Mouse (Mus musculus): ENCODE data around the gene Mbnl1. TPM values are rescaled to one million over a fixed set of nuclear protein-coding genes. Genes with fewer than 3 reads are reported as not detected.
A peak's percentile ranks its signal among the peaks of the same experiment; 100 is the strongest.

Mbnl1 gene
- total and polyA plus RNA-seq, 3 experiments = 174 to 332 (median 249) TPM

DNA sequence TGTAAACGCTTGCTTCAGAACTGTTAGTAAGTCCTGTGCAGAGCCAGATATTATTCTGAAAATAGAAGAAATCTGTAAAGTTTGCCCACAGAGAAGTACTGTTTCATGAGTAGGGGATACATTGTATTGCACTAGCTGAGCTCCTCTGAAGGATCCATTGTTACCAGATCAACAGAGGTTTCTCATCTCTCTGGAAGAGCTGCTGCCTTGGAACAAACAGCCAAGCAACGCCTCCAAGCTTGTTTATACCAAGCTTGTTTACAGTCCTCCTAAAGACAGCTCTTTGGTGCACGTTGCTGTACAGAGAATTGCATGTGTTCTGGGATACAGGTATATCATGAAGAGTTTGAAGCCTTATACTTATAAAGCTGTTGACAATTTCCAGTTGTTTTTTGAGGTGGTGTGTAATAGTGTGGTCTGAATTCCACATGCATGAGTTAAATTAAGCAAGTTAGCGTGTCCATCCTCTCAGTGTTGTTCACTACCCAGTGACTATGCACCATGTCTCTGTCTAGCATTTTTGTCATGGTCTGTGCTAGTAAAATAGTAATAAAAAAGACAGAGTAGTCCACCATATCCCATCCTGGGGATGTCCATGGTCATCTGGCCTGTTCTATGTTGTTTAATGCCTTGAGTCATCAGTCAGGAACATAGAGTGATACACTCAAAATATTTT lies 102.4 kb downstream of the Mbnl1 start:
- Histone ChIP-seq H3K4me3 (replicated peaks in 1 of 3; ENCODE audit: low read depth in 2 of 3, low read length in 2 of 3, poor library complexity in 1 of 3) (no peak overlapping the region), H3K4me2 (ENCODE audit: insufficient read depth, low read depth, poor library complexity, severe bottlenecking) (no peak overlapping the region), H3K9me3 (replicated peaks; ENCODE audit: low read length) (no peaks in the 10 kb centered on the region), H3K27me3 (replicated peaks) (no peaks in the 10 kb centered on the region), H3K9ac (ENCODE audit: insufficient read depth, low read depth) (no peak overlapping the region), H3K4me1 (ENCODE audit: control insufficient read depth in 1 of 2, insufficient read depth in 2 of 2) (peaks cover 11 to 96% of the 10 kb centered on the region in 2 experiments), H3K36me3 (replicated peaks in 1 of 2; ENCODE audit: control insufficient read depth in 1 of 2, insufficient read depth in 1 of 2, low read length in 1 of 2) (peaks cover 2 to 34% of the 10 kb centered on the region in 2 experiments), H3K79me2 (replicated peaks; ENCODE audit: control insufficient read depth, extremely low read depth, insufficient read depth, poor library complexity, severe bottlenecking) (peaks cover 80% of the 10 kb centered on the region), H3K27ac (ENCODE audit: insufficient read depth, low read depth) (no peak overlapping the region)
- TF ChIP-seq ETS1 (conservative IDR thresholded peaks at IDR 0.05; ENCODE audit: low read depth, low read length) = no peak
- no peak for DNase-seq (ENCODE audit: extremely low read depth)
- in situ Hi-C loops (cut with MboI; ENCODE audit: low pct_ligation_motif_present, low pct_unique_long_range_greater_than_20kb, low sequenced_read_pairs) = no loop called here
- dilution Hi-C loops (cut with MboI; ENCODE audit: extremely low pct_ligation_motif_present, extremely low pct_unique_long_range_greater_than_20kb, low sequenced_read_pairs) = no loop called here

DNA sequence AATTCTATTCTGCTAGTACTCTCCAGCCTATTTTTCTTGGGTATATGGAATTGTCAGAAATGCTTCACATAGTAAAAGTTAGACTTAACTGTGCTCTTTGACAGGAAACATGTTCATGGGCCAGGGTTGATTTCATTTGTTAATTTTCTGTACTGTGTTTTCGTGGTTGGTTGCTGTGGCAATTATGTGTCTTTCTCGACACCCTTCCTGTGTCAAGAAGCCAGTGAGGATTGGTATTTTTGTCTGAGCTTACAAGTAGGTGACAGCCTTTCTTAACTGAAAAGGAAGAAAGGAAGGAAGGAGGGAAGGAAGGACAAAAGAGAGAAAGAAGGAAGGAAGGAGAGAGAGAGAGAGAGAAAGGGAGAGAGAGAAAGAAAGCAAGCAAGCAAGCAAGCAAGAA lies 103.3 kb downstream of the Mbnl1 start:
- no peak overlapping the region; the same call in 1 of the 2 replicates for H3K27ac ChIP-seq (ENCODE audit: insufficient read depth, low read depth)
- H3K9ac ChIP-seq (ENCODE audit: insufficient read depth, low read depth) = peak overlapping the region; percentile 44; the same call in 1 of the 2 replicates
- H3K27me3 ChIP-seq (replicated peaks) = no peaks in the 10 kb centered on the region
- peaks cover 2 to 34% of the 10 kb centered on the region in 2 experiments for H3K36me3 ChIP-seq (replicated peaks in 1 of 2; ENCODE audit: control insufficient read depth in 1 of 2, insufficient read depth in 1 of 2, low read length in 1 of 2)
- no peak overlapping the region for H3K4me3 ChIP-seq (replicated peaks in 1 of 3; ENCODE audit: low read depth in 2 of 3, low read length in 2 of 3, poor library complexity in 1 of 3)
- in situ Hi-C loops (cut with MboI; ENCODE audit: low pct_ligation_motif_present, low pct_unique_long_range_greater_than_20kb, low sequenced_read_pairs) = no loop called here
- TF ChIP-seq RAD21 (IDR thresholded peaks at IDR 0.05; ENCODE audit: low read depth, low read length) = no peak
- no peak for TF ChIP-seq UBTF (IDR thresholded peaks at IDR 0.05; ENCODE audit: low read depth, low read length)
- TF ChIP-seq IRF4 (IDR thresholded peaks at IDR 0.05; ENCODE audit: low read depth, low read length) = no peak
- no peak for TF ChIP-seq ZKSCAN1 (IDR thresholded peaks at IDR 0.05; ENCODE audit: borderline replicate concordance, low read depth, low read length)
- no peak for TF ChIP-seq MAFK (IDR thresholded peaks at IDR 0.05; ENCODE audit: insufficient replicate concordance, low read length)
- TF ChIP-seq MAZ (IDR thresholded peaks at IDR 0.05; ENCODE audit: low read depth, low read length) = no peak
- no peak for TF ChIP-seq ZNF384 (IDR thresholded peaks at IDR 0.05; ENCODE audit: low read depth, low read length)
- no peak for TF ChIP-seq CHD2 (IDR thresholded peaks at IDR 0.05; ENCODE audit: low read length)
- H3K4me2 ChIP-seq (ENCODE audit: insufficient read depth, low read depth, poor library complexity, severe bottlenecking) = peak overlapping the region; percentile 89
- H3K4me1 ChIP-seq (ENCODE audit: control insufficient read depth in 1 of 2, insufficient read depth in 2 of 2) = peaks cover 13 to 96% of the 10 kb centered on the region in 2 experiments
- dilution Hi-C loops (cut with MboI; ENCODE audit: extremely low pct_ligation_motif_present, extremely low pct_unique_long_range_greater_than_20kb, low sequenced_read_pairs) = no loop called here
- H3K9me3 ChIP-seq (replicated peaks; ENCODE audit: low read length) = no peaks in the 10 kb centered on the region
- no peak for DNase-seq (ENCODE audit: extremely low read depth)
- peaks cover 83% of the 10 kb centered on the region for H3K79me2 ChIP-seq (replicated peaks; ENCODE audit: control insufficient read depth, extremely low read depth, insufficient read depth, poor library complexity, severe bottlenecking)

- DNase-seq (ENCODE audit: extremely low read depth) = no peak
- peaks cover 9 to 95% of the 10 kb centered on the region in 2 experiments for H3K4me1 ChIP-seq (ENCODE audit: control insufficient read depth in 1 of 2, insufficient read depth in 2 of 2)
- peak overlapping the region; percentile 89 for H3K4me2 ChIP-seq (ENCODE audit: insufficient read depth, low read depth, poor library complexity, severe bottlenecking)
- peak overlapping the region; percentile 62; the same call in 1 of the 2 replicates for H3K27ac ChIP-seq (ENCODE audit: insufficient read depth, low read depth)
- dilution Hi-C loops (cut with MboI; ENCODE audit: extremely low pct_ligation_motif_present, extremely low pct_unique_long_range_greater_than_20kb, low sequenced_read_pairs) (no loop called here), in situ Hi-C loops (cut with MboI; ENCODE audit: low pct_ligation_motif_present, low pct_unique_long_range_greater_than_20kb, low sequenced_read_pairs) (no loop called here)
- no peaks in the 10 kb centered on the region for H3K27me3 ChIP-seq (replicated peaks)
- H3K9me3 ChIP-seq (replicated peaks; ENCODE audit: low read length) = no peaks in the 10 kb centered on the region
- TF ChIP-seq MAX (IDR thresholded peaks at IDR 0.05; ENCODE audit: low read length) (0 out of 2 replicates have a peak, but pooled peaks have one; percentile 12), E2F4 (IDR thresholded peaks at IDR 0.05; ENCODE audit: insufficient replicate concordance, low read depth, low read length) (no peak), MEF2A (IDR thresholded peaks at IDR 0.05; ENCODE audit: borderline replicate concordance, low read depth, low read length) (peak; percentile 42; the same call in 1 of the 2 replicates), MXI1 (IDR thresholded peaks at IDR 0.05; ENCODE audit: low read depth, low read length) (0 out of 2 replicates have a peak, but pooled peaks have one; percentile 31)
- peaks cover 80% of the 10 kb centered on the region for H3K79me2 ChIP-seq (replicated peaks; ENCODE audit: control insufficient read depth, extremely low read depth, insufficient read depth, poor library complexity, severe bottlenecking)
- H3K36me3 ChIP-seq (replicated peaks in 1 of 2; ENCODE audit: control insufficient read depth in 1 of 2, insufficient read depth in 1 of 2, low read length in 1 of 2) = peaks cover 2 to 33% of the 10 kb centered on the region in 2 experiments
- no peak overlapping the region for H3K4me3 ChIP-seq (replicated peaks in 1 of 3; ENCODE audit: low read depth in 2 of 3, low read length in 2 of 3, poor library complexity in 1 of 3)
- peak overlapping the region; percentile 44 for H3K9ac ChIP-seq (ENCODE audit: insufficient read depth, low read depth)
Measured at GRCm38 (mm10) chr3:60576366-60577046, 103.9 kb downstream of the Mbnl1 start.

Measured in CH12.LX (cell line).